Mouse (Mus musculus) neural tube, embryonic 13.5 days (tissue): ENCODE measurements around the gene Atp8b5. TPM values are rescaled to one million over a fixed set of nuclear protein-coding genes. Genes with fewer than 3 reads are reported as not detected.

Source experiments
- ATAC-seq: fragments of 200-750 bp; cut with Nextera tagmentation; 2 replicates; pipeline ENCODE4 v1.8.0; 2017; ENCODE audit warnings: low read depth, mild to moderate bottlenecking, moderate TSS enrichment, moderate library complexity
- H3K27ac ChIP-seq: fragments of 300-500 bp; sonication (generic); replicated peaks from 2 replicates; pipeline ENCODE4 v1.5.1; 2015; ENCODE audit warnings: moderate library complexity, mild to moderate bottlenecking, inconsistent platforms
- H3K27me3 ChIP-seq: fragments of 300-500 bp; sonication (generic); 2 replicates; pipeline ENCODE4 v1.6.1; 2015; ENCODE audit warnings: mild to moderate bottlenecking, inconsistent platforms
- H3K36me3 ChIP-seq: fragments of 300-500 bp; sonication (generic); 2 replicates; pipeline ENCODE4 v1.6.1; 2015; ENCODE audit warnings: mild to moderate bottlenecking, inconsistent platforms
- H3K4me1 ChIP-seq: fragments of 300-500 bp; sonication (generic); replicated peaks from 2 replicates; pipeline ENCODE4 v1.6.1; 2015; ENCODE audit warnings: inconsistent platforms
- H3K4me2 ChIP-seq: fragments of 300-500 bp; sonication (generic); 2 replicates; pipeline ENCODE4 v1.6.1; 2015; ENCODE audit warnings: inconsistent platforms, mild to moderate bottlenecking, moderate library complexity
- H3K4me3 ChIP-seq: fragments of 300-500 bp; sonication (generic); 2 replicates; pipeline ENCODE4 v1.5.1; 2015; ENCODE audit warnings: mild to moderate bottlenecking, inconsistent platforms
- H3K9ac ChIP-seq: fragments of 300-500 bp; sonication (generic); 2 replicates; pipeline ENCODE4 v1.6.1; 2015; ENCODE audit warnings: moderate library complexity, mild to moderate bottlenecking, inconsistent platforms
- H3K9me3 ChIP-seq: fragments of 300-500 bp; sonication (generic); 2 replicates; pipeline ENCODE4 v1.6.1; 2016; ENCODE audit warnings: inconsistent platforms
- WGBS: fragments of 180-500 bp; shearing (Covaris S2); methylation state at CpG from one replicate; pipeline ENCODE4 v1.1.7; 2015; 5-methylcytosine and 5-hydroxymethylcytosine counted together
- polyA plus RNA-seq: library from polyadenylated mRNA; unstranded; fragments of >200 nt; fragmentation: Nextera tagmentation; extraction: Ambion mirVana; gene quantifications from 2 replicates; pipeline ENCODE4 v1.2.1, GENCODE M21; 2015

Atp8b5 gene
- 0.33 and 0.77 TPM in 2 replicates for polyA plus RNA-seq

DNA sequence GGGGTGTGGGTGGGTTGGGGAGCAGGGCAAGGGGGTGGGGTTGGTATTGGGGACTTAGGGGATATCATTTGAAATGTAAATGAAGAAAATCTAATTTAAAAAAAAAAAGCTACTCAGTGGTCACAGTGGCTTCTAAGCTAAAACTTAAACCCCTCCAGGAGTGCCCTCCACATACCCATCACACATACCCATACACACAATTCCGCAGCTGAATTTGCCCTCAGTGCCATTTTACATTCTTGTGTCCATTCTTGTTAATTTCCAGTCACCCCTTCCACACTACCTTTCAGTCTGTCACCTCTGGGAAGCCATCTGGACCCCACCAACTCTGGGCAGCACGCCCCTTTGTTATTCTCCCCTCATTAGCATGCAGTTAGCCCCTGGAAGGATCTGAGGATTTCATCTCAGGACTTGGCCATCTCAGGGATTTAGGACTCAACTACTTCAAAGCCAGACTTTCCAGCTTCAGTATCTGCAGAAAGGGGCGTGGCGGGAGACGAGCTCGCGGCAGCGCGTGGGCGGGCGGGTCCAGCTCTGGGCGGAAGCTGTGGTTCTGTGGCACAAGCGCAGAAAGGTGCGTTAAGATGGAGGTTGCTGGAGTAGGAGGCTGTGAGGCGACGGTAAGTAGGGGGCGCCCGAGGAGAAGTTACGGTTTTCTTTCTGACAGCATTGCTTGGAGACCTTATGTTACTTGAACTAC lies at the start of gene Atp8b5:
TSS of gene Atp8b5 (plus strand) at position 537 of the 700 bp plus-strand sequence.
- H3K27ac ChIP-seq, result no peak within 1 kb of the TSS
- H3K4me1 ChIP-seq, result peaks cover 7% of the 10 kb centered on the region
- 1% methylated on average over 19 of the region's 19 CpGs for WGBS
- H3K4me3 ChIP-seq, result peak within 1 kb of the TSS; percentile 42
- H3K36me3 ChIP-seq, result 0 out of 2 replicates have a peak, but pooled peaks cover 9% of the 10 kb centered on the region
- peak within 1 kb of the TSS; percentile 67 for H3K9ac ChIP-seq
- H3K9me3 ChIP-seq, result no peaks in the 10 kb centered on the region
- ATAC-seq, result peak; percentile 95
- H3K4me2 ChIP-seq, result peak within 1 kb of the TSS; percentile 69
- H3K27me3 ChIP-seq, result no peaks in the 10 kb centered on the region

DNA sequence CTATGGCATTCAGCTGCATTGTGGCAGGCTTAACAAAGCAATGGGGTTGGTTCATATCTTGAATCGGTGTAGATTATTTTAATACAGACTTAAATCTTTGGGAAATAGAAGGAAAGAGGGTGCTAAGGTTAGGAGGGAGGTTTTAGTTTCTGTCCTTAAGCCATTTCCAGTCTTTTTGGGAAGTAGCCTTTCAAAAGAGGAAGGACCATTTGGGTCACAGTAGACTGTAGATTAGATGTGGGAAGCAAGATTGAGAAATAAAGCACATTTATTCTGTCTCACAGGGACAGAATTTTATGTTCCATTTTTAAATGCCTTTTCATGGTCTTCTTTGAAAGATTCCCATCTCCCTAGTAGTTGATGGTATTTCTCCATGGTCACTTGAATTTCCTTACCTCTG lies 49.0 kb upstream of the Atp8b5 start:
- 0 out of 2 replicates have a peak, but pooled peaks cover 3% of the 10 kb centered on the region for H3K36me3 ChIP-seq
- no peak overlapping the region for H3K4me3 ChIP-seq
- H3K4me1 ChIP-seq, result no peaks in the 10 kb centered on the region
- ATAC-seq, result no peak
- no peak overlapping the region for H3K4me2 ChIP-seq
- H3K9ac ChIP-seq, result no peak overlapping the region
- WGBS, result 90% methylated on average over 1 of the region's 1 CpGs
- no peaks in the 10 kb centered on the region for H3K27me3 ChIP-seq
- no peak overlapping the region for H3K27ac ChIP-seq
- no peaks in the 10 kb centered on the region for H3K9me3 ChIP-seq

DNA sequence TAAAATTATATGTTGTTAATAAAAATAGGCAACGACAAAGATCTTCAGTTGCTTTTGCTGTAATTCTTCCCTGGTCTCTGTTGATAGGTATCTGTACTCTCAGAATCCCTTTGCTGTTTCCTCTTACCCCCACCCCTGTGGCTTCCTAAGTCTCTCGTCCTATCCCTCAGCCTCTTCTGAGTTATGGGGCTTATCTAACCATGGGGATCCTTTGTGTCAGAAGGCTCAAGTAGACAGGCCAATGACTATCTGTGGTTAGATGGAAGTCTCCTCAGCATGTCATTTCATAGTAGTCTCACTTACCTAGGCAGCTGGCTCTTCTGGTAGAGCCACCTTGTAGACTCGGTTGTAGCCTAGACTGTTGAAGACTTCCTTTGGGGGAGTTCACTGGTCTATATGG lies 35.1 kb upstream of the Atp8b5 start:
- no peaks in the 10 kb centered on the region for H3K27me3 ChIP-seq
- 90% methylated on average over 3 of the region's 3 CpGs for WGBS
- H3K27ac ChIP-seq, result no peak overlapping the region
- no peak overlapping the region for H3K9ac ChIP-seq
- H3K4me3 ChIP-seq, result no peak overlapping the region
- no peaks in the 10 kb centered on the region for H3K9me3 ChIP-seq
- ATAC-seq, result no peak
- H3K4me2 ChIP-seq, result no peak overlapping the region
- H3K36me3 ChIP-seq, result peaks cover 21% of the 10 kb centered on the region; the same call in 1 of the 2 replicates
- no peaks in the 10 kb centered on the region for H3K4me1 ChIP-seq

DNA sequence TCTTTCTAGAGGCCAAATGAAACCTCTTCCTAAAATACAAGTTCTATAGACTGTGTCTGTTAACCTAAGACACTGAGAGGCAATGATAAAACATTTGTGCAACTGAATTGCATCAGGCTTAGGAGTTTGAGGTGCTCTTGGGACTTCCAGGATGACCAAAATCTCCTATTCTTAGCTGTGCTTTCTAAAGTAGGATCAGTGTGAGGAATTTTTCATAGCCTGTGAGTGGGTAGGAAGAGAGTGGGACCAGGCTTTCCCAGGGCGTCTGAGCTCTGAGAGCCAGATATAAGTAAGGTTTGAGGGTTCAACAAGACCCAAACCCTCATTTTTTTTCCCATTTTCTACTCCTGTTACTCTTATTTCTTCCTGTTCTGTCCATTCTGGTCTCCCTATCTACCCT lies 34.0 kb upstream of the Atp8b5 start:
- H3K36me3 ChIP-seq, result peaks cover 31% of the 10 kb centered on the region; the same call in 1 of the 2 replicates
- no peak overlapping the region for H3K4me2 ChIP-seq
- H3K4me1 ChIP-seq, result no peaks in the 10 kb centered on the region
- no peak for ATAC-seq
- H3K9ac ChIP-seq, result no peak overlapping the region
- H3K27ac ChIP-seq, result no peak overlapping the region
- H3K9me3 ChIP-seq, result no peaks in the 10 kb centered on the region
- no peak overlapping the region for H3K4me3 ChIP-seq
- no peaks in the 10 kb centered on the region for H3K27me3 ChIP-seq
- WGBS, result 78% methylated on average over 1 of the region's 1 CpGs

DNA sequence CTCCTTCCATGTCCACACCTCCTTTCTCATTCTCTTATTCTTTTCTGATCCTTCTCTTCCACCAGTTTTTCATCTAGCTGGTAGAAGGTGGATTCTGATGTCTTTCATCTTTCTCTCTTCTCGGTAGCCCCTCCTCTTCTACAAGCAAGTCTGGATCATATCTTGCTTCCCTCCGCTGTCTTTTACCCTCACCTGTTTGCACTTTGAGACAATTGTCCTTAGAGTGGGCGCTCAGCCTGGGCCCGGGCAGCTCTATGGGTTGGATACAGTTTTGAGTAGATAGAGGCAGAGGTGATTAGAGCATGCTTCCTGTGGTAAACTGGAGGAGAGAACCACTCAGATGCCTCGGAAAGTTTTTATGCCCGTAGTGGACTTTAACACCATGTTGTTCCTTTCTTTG lies 33.5 kb upstream of the Atp8b5 start:
- H3K4me2 ChIP-seq, result no peak overlapping the region

DNA sequence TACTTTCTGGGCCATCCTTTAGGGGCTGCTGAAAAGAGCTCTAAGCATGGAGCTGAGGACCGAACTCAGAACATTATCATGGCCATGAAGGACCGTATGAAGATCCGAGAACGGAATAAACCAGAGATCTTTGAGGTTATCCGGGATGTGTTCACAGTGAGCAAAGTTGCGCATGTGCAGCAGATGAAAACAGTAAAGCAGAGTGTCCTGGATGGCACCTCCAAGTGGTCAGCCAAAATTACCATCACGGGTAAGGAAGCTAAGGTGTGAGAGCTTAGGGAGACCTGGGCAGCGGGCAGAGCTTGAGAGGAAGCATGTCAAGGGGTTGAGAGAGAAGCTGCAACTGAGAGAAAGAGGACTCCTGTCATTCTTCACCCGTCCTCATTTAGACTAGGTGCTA lies 30.1 kb upstream of the Atp8b5 start:
- Histone ChIP-seq H3K27me3 (no peaks in the 10 kb centered on the region), H3K4me3 (no peak overlapping the region), H3K27ac (no peak overlapping the region), H3K4me2 (no peak overlapping the region), H3K9me3 (no peaks in the 10 kb centered on the region), H3K36me3 (peaks cover 61% of the 10 kb centered on the region), H3K9ac (no peak overlapping the region), H3K4me1 (no peaks in the 10 kb centered on the region)
- no peak for ATAC-seq
- WGBS, result 90% methylated on average over 9 of the region's 9 CpGs

More for the DNA sequence above, 33.5 kb upstream of the Atp8b5 start:
- Histone ChIP-seq H3K27me3 (no peaks in the 10 kb centered on the region), H3K4me1 (no peaks in the 10 kb centered on the region), H3K9me3 (no peaks in the 10 kb centered on the region), H3K4me3 (no peak overlapping the region), H3K9ac (no peak overlapping the region), H3K36me3 (peaks cover 36% of the 10 kb centered on the region; the same call in 1 of the 2 replicates), H3K27ac (no peak overlapping the region)
- 97% methylated on average over 6 of the region's 6 CpGs for WGBS
- no peak for ATAC-seq

DNA sequence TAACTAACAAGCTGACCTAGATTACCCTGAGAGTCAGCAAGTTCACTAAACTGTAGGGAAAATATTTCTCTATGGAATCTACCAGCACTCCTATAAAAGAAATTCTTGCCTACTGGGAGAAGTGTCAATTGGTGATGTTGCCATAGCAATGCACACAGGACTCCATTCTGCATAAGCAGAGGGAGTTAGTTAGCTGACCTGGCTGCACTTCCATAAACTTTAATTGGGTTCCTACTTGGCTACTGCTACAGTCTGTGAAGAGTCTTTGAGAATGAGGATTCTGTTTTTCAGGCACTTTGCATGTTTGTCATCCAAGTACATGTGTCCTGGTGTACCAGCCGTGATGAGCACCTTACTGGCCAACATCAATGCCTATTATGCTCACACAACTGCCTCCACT lies 26.2 kb upstream of the Atp8b5 start:
- Histone ChIP-seq H3K27me3 (no peaks in the 10 kb centered on the region), H3K9ac (no peak overlapping the region), H3K4me1 (no peaks in the 10 kb centered on the region), H3K4me3 (no peak overlapping the region), H3K27ac (no peak overlapping the region), H3K4me2 (no peak overlapping the region), H3K36me3 (peaks cover 58% of the 10 kb centered on the region), H3K9me3 (no peaks in the 10 kb centered on the region)
- ATAC-seq, result no peak
- WGBS, result 94% methylated on average over 1 of the region's 1 CpGs

DNA sequence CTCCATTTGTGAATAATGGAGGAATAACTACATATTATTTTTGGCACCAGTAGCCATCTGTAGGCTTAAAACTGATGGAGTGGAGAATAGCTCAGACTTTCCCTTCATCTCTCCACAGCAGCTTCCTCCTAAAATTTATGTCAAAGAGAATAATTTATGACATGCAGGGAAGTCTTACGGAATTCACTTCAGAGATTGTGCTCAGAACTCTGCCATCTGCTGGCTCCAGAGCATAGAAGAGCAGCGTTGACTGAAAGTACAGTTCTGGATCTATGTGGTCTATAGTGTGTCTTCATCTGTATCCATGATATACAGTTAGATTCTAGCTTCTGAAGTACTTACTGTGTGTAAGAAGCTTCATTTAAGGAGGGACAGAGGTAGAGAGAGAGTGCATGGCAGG lies 22.9 kb upstream of the Atp8b5 start:
- Histone ChIP-seq H3K27me3 (no peaks in the 10 kb centered on the region), H3K9ac (no peak overlapping the region), H3K36me3 (peaks cover 36% of the 10 kb centered on the region), H3K4me2 (no peak overlapping the region), H3K9me3 (no peaks in the 10 kb centered on the region), H3K27ac (no peak overlapping the region), H3K4me1 (no peaks in the 10 kb centered on the region), H3K4me3 (no peak overlapping the region)
- no peak for ATAC-seq
- WGBS, result 51% methylated on average over 2 of the region's 2 CpGs

DNA sequence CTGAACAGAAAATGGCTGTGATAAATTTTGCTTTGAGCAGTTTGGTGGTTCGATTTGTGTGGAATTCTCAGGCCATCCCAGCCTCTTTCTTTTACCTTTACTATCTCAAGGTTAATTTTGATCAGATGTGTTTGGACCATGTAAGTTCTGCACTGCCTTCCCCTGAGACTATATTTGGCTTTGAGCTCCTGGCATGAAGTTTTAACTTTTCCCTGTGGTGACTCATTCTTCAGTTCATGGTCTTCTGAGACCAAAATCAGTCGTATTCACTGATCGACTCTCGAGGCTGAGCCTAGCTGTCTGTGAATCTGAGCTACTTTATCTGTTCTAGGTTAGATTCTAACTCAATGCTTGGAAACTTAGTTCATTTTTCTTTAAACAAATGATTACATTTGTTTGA lies 21.2 kb upstream of the Atp8b5 start:
- Histone ChIP-seq H3K4me3 (no peak overlapping the region), H3K36me3 (peaks cover 32% of the 10 kb centered on the region), H3K27me3 (no peaks in the 10 kb centered on the region), H3K27ac (no peak overlapping the region), H3K9ac (no peak overlapping the region), H3K4me1 (no peaks in the 10 kb centered on the region), H3K4me2 (no peak overlapping the region), H3K9me3 (no peaks in the 10 kb centered on the region)
- ATAC-seq, result no peak
- WGBS, result 92% methylated on average over 4 of the region's 4 CpGs

DNA sequence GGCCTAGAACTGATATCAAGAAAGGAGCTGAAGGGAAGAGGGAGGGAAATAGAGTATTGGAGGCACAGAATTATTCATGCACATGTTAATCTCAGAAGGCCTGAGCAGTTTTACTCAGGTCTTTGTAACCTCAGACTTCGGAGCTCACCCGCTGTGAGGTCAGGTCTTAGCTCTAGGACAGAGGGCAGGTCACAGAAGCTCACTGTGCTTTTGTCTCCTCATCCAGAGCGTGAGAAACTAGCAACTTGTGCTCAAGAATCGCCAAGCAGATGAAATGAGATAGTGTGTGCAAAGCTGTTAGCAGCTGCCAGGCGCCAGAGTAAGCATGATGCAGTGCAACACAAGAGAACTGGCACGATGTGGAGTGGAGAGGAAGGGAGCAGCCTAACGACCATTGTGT lies 18.9 kb upstream of the Atp8b5 start:
- Histone ChIP-seq H3K27me3 (no peaks in the 10 kb centered on the region), H3K36me3 (peaks cover 43% of the 10 kb centered on the region), H3K27ac (no peak overlapping the region), H3K4me2 (no peak overlapping the region), H3K9ac (no peak overlapping the region), H3K4me1 (no peaks in the 10 kb centered on the region), H3K4me3 (no peak overlapping the region), H3K9me3 (no peaks in the 10 kb centered on the region)
- no peak for ATAC-seq
- WGBS, result 24% methylated on average over 7 of the region's 7 CpGs

DNA sequence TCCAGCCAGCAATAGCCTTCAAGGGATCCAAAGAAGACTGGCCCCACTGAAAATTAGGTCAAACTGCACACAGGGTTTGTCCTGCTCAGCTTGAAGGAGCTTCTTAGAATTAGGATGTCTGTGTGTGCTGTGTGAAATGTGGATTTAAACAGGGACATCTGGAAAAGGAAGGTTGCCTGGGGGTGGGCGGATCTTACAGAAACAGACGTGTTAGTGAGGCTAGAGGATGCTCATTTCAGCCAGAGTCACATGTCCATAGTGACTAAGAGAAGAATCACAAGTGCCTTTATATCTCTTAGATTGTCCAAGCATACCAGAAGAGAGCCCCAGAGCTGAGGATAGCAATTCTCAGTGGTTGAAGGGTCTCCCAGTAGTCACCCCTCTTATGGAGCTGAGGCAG lies 18.1 kb upstream of the Atp8b5 start:
- no peak overlapping the region for H3K27ac ChIP-seq
- H3K9ac ChIP-seq, result no peak overlapping the region
- H3K4me3 ChIP-seq, result no peak overlapping the region
- H3K9me3 ChIP-seq, result no peaks in the 10 kb centered on the region
- no peaks in the 10 kb centered on the region for H3K4me1 ChIP-seq
- no peak overlapping the region for H3K4me2 ChIP-seq
- WGBS, result 67% methylated on average over 2 of the region's 2 CpGs
- H3K36me3 ChIP-seq, result peaks cover 50% of the 10 kb centered on the region
- no peak for ATAC-seq
- H3K27me3 ChIP-seq, result no peaks in the 10 kb centered on the region

DNA sequence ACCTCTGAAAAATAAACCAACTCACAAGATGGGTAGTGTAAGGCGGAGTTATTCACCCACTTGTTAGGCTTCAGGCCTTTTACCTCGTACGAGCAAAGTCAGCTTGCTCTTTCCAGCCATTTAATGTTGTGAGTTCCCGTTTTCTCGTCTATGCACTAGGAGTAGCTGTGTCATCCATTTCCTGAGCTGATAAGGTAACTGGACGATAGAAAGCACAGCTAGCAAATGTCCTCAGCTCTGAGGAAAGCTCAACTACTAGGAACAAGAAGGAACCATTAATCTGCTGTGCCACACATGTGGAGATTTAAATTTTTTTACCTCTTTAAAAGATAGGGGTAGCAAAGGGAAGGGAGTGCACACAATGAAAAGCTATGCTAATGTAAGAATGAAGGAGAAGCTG lies 15.7 kb upstream of the Atp8b5 start:
- Histone ChIP-seq H3K9ac (no peak overlapping the region), H3K27me3 (no peaks in the 10 kb centered on the region), H3K4me3 (no peak overlapping the region), H3K36me3 (peaks cover 53% of the 10 kb centered on the region), H3K4me1 (no peaks in the 10 kb centered on the region), H3K9me3 (no peaks in the 10 kb centered on the region), H3K27ac (no peak overlapping the region), H3K4me2 (no peak overlapping the region)
- no peak for ATAC-seq
- WGBS, result 83% methylated on average over 6 of the region's 6 CpGs

DNA sequence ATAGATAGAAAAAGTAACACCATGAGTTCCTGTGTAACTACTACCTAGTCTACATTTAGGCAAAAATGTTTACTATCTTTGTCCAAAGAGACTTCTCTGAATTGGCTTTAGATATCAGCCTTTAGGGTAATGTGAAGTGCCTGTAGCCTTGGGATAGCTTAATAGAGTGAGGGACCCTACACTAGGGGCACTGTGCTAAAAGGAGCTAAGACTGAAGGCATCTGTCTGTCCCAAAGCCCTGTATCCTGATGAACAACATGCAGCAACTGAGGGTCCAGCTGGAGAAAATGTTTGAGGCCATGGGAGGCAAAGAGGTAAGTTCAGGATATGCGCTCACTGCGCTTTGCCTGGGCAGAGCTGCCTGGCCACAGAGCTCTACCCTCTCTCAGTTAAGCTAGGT lies 9.9 kb upstream of the Atp8b5 start:
- H3K4me2 ChIP-seq, result no peak overlapping the region
- no peak overlapping the region for H3K4me3 ChIP-seq
- H3K9ac ChIP-seq, result no peak overlapping the region
- no peaks in the 10 kb centered on the region for H3K27me3 ChIP-seq
- H3K4me1 ChIP-seq, result no peaks in the 10 kb centered on the region
- WGBS, result 96% methylated on average over 2 of the region's 2 CpGs
- no peak for ATAC-seq
- H3K36me3 ChIP-seq, result peaks cover 61% of the 10 kb centered on the region
- H3K9me3 ChIP-seq, result no peaks in the 10 kb centered on the region
- H3K27ac ChIP-seq, result no peak overlapping the region
